Mouse (Mus musculus) adrenal gland, postnatal 0 days (tissue): ENCODE data around the gene Gm20605. TPM values are rescaled to one million over a fixed set of nuclear protein-coding genes. Genes with fewer than 3 reads are reported as not detected.

Experiments
- polyA plus RNA-seq: library from polyadenylated mRNA; unstranded; fragments of >200 nt; fragmentation: Nextera tagmentation; extraction: Ambion mirVana; gene quantifications from 2 replicates; pipeline ENCODE4 v1.2.1, GENCODE M21; 2015

Gm20605 gene
- 3.2 and 3.4 TPM in 2 replicates for polyA plus RNA-seq

DNA sequence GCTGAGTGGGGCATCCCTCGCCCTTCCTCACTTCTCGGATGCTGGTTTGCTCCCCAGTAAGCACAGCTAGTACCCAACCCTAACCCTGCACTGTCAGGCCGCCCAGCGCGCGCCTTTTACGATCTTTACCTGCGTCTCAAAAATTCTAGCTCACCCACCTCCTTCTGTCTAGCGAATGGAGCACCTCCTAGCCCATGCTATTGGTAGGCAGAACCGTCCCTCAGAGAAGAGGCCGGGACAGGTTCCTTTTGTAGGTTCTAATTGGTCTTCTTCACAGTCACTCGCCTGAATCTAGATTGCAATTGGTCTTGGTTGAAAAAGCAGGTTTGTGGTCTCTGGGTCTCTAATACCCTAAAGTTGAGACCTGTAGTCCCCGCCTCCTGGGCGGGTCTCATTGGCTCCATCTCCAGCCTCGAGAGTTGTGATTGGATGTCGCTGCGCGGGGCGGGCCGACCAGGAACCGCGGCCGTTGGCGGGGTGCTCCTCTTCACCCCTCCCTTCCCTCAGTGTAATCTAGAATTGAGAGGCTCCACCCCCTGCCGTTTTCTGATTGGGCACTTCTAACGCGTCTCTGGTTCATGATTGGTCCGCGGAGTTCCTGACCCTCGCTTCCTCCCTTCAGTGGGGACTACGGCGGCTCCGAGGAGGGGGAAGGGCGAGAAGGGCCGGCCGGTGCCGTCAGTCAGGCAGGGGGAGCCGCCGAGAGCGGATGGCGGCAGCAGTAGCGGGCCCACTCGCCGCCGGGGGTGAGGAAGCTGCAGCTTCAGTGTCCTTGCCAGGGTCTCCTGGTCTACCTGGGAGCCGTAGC lies at the start of gene Gm20605, which contains the start of the genes Fbxo24 and Lrch4:
Gene Gm20605 (plus strand): TSS at position 678 of the 808 bp plus-strand sequence.
Gene Fbxo24 (minus strand): TSS at position 505 of the 808 bp plus-strand sequence.
Gene Lrch4 (plus strand): TSS at position 624 of the 808 bp plus-strand sequence.

DNA sequence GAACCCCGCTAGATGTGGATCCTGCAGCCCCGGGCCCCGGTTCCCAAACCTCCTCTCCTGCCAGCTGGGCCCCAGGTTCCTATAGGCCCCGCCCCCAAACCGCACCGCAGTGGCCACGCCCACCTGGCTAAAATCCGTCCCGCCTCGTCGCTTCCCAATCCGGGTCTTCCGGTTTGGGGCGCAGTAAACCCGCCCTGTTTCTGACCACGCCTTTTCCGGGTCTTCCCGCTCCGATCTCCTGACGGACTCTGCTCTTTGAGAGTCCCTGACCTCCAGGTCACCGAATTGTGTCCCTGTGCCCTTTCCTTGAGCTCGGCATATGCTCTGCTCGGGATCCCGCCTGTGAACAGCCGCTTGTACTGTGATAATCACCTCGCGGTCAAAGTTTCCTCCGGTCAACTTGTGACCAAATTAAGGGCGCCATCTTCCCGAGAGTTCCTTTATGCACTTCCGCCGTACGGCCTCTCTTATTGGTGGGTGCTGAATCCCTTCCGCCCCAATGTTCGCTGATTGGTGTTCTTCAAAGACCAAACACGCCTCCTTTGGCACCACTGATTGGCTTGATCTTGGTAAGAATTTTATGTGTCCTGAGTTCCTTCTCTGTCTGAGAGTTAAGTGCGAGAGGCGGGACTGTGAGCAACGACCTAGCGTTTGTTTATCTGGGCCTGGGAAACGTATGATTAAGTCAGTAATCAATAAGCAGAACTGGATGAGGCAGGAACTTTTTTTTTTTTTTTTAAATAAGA lies 28.2 kb upstream of the Gm20605 start, which contains the start of gene Mospd3:
Gene Mospd3 (minus strand): TSS at position 440 of the 746 bp plus-strand sequence.

DNA sequence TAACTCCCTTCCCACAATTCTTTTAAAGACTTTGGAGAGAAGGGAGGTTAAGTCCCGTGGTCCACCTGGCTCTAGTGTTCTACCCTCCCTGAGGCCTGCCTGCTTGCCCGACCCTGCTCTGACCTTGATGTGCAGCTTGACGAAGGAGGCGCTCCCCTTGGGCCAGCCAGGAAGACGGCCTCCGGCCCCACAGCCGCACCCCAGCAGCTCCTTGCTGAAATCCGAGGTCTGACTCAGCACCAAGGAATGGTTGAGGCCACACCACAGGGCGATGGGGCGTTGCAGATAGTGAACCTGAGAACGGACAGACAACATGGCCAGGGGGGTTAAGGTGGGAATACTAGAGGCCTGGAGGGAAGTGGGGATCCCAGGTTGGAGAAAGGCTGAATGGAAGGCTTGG lies 15.4 kb upstream of the Gm20605 start, which contains the start of gene Pcolce:
Gene Pcolce (minus strand): TSS at position 235 of the 400 bp plus-strand sequence.

DNA sequence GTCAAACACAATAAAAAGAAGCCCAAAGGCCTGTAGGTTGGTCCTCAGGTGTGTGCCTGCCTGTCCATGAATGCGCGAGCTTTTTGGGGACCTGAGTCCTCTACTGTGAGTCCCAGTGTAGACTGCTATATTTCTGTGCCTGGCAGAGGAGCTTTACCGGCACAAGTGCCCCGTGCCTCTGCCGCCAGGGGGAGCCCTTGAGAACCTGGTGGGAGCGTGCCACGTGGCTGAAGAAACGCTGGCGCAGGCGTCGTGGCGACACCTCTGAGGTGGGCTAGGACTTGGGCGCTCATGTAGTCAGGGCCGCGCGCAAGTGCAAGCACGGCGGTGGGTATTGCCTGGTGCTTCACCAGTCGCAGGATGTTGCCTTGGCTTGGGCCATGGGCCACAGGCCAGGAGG lies 12.1 kb downstream of the Gm20605 start, which contains the start of gene Sap25:
Gene Sap25 (plus strand): TSS at position 281 of the 400 bp plus-strand sequence.

DNA sequence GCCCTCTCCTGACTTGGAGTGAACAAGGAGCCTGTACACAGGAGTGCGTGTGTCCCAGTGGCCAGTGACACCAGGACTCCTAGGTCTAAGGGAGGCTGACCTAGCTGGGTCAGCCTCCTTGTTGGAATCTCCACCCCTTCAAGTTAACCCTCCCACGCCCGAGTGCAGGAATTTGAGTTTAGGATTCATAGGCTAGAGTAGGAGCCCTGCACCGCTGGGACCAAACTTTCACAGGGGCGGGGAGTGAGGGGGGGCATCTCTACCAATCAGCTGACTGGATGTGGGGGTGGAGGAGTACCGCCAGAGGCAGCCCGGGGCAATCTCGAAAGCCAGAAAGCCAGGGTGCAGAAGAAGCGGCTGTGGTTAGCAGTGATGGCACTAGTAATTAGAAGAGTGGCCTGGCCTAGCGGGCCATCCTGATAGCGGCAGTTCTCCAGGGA lies 16.7 kb downstream of the Gm20605 start, which contains the start of gene Irs3:
Gene Irs3 (minus strand): TSS at position 63 of the 440 bp plus-strand sequence.

DNA sequence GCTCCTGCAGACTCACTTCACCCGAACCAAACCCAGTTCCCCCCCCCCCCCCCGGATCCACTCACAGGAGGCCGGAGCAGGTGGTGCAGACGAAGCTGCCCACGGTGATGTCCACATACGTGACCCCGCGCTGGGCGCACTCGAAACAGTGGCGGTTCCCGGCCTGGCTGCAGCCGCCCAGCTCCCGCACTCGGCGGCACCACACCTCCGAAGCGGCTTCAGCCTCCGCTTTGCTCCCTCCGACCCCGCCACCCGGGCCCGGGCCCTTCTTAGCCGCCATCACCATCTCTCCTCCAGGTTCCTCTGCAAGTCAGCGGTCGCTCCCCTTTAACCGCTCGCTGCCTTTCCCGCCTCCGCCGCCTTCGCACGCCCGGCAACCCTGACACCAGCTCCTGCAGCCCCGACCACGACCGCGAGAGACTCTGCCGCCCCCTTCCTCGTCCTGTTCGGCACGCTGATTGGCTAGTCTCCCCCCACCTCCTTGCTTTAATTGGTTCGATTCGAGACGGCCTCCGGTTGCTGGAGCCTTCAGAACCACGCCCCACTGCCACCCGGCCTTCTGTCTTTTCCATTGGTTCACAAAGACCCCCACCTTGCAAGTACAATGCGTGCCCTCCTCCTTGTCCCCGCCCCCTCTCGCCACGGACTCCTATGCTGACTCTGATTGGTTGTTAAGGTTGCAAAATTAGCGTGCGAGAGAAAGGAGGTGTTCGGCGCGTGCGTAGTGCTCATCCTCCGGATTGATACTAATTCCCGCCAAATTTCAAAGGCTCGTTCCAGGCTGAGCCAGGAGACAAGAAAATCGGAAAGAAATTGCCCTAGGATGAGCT lies 55.5 kb downstream of the Gm20605 start, which contains the start of gene Agfg2:
Gene Agfg2 (minus strand): TSS at position 433 of the 830 bp plus-strand sequence.

Other genes starting within 250 kb of the Gm20605 start
- gene Zan, start 152.1 kb upstream of the Gm20605 start, polyA plus RNA-seq: 0.07 and 0.11 TPM in 2 replicates
- 37.0 and 47.6 TPM in 2 replicates for gene Pop7, start 126.7 kb upstream of the Gm20605 start, polyA plus RNA-seq
- gene Gigyf1, start 110.6 kb upstream of the Gm20605 start, polyA plus RNA-seq: 7.4 and 11.0 TPM in 2 replicates
- gene Epo, start 95.9 kb upstream of the Gm20605 start, polyA plus RNA-seq: not detected in 2 replicates
- gene Gnb2, start 95.7 kb upstream of the Gm20605 start, polyA plus RNA-seq: 376 and 471 TPM in 2 replicates
- gene Actl6b, start 75.7 kb upstream of the Gm20605 start, polyA plus RNA-seq: 12.9 and 24.4 TPM in 2 replicates
- gene Tfr2, start 59.3 kb upstream of the Gm20605 start, polyA plus RNA-seq: 5.8 and 6.5 TPM in 2 replicates
- gene Mospd3, start 28.1 kb upstream of the Gm20605 start, polyA plus RNA-seq: 47.4 and 59.0 TPM in 2 replicates
- gene Pcolce, start 15.4 kb upstream of the Gm20605 start, polyA plus RNA-seq: 331 and 534 TPM in 2 replicates
- 0.40 and 0.71 TPM in 2 replicates for gene Fbxo24, start 173 bp upstream of the Gm20605 start, polyA plus RNA-seq
- 27.2 and 31.5 TPM in 2 replicates for gene Lrch4, start 54 bp upstream of the Gm20605 start, polyA plus RNA-seq
- gene Sap25, start 12.2 kb downstream of the Gm20605 start, polyA plus RNA-seq: 2.9 and 5.4 TPM in 2 replicates
- 0.38 and 0.50 TPM in 2 replicates for gene Irs3, start 16.5 kb downstream of the Gm20605 start, polyA plus RNA-seq
- gene Agfg2, start 55.6 kb downstream of the Gm20605 start, polyA plus RNA-seq: 14.8 and 23.8 TPM in 2 replicates
- 3.8 and 6.3 TPM in 2 replicates for gene Nyap1, start 112.4 kb downstream of the Gm20605 start, polyA plus RNA-seq
- 93.4 and 119 TPM in 2 replicates for gene Tsc22d4, start 116.6 kb downstream of the Gm20605 start, polyA plus RNA-seq
- gene Ppp1r35, start 149.7 kb downstream of the Gm20605 start, polyA plus RNA-seq: 46.4 and 54.3 TPM in 2 replicates
- gene Mepce, start 158.5 kb downstream of the Gm20605 start, polyA plus RNA-seq: 14.9 and 16.9 TPM in 2 replicates
- 6.2 and 7.8 TPM in 2 replicates for gene Zcwpw1, start 158.6 kb downstream of the Gm20605 start, polyA plus RNA-seq
- 2.0 and 2.2 TPM in 2 replicates for gene Pilra, start 207.1 kb downstream of the Gm20605 start, polyA plus RNA-seq
- gene Pilrb1, start 228.9 kb downstream of the Gm20605 start, polyA plus RNA-seq: 2.3 and 3.0 TPM in 2 replicates
- gene Pilrb2, start 242.6 kb downstream of the Gm20605 start, polyA plus RNA-seq: 1.9 and 2.5 TPM in 2 replicates